In genomic region chr10:62703579-62703978, GRCm38 (mm10) we compare ENCODE assay signal across 27 mouse cellular contexts.
"Had no signal": no experiment of that assay in that cellular context is flagged by ENCODE, and none has a peak within 500 bp of the region (broad histone marks: within the 10 kb centered on the region; RNA-seq: fewer than 3 reads in every experiment).

No protein-coding gene starts in this region.

- H3K4me2 ChIP-seq: heart, embryonic 12.5 days; hindbrain, embryonic 12.5 days; hindbrain, embryonic 14.5 days; intestine, embryonic 15.5 days; limb, embryonic 13.5 days; limb, embryonic 15.5 days; liver, embryonic 12.5 days had no signal

- ATAC-seq: hindbrain, embryonic 16.5 days; inflammation-experienced regulatory T-cells, adult 6 months; intestine, embryonic 15.5 days; intestine, postnatal 0 days; liver, embryonic 12.5 days had no signal

- H3K27ac ChIP-seq: gastrocnemius, adult 2 months; heart, embryonic 10.5 days; hindbrain, embryonic 10.5 days; hindbrain, embryonic 12.5 days; hindbrain, embryonic 14.5 days; intestine, embryonic 15.5 days; limb, embryonic 13.5 days; limb, embryonic 15.5 days; liver, embryonic 12.5 days; liver, embryonic 14.5 days had no signal

- DNase-seq: gastrocnemius, adult 2 months; gastrocnemius, postnatal 10 days; gastrocnemius, postnatal 25 days; heart, adult 18-20 months; heart, postnatal 10 days; heart, postnatal 4 days; kidney, adult 18-20 months; kidney, adult 8-10 months; kidney, postnatal 10 days; kidney, postnatal 25 days; kidney, postnatal 4 days; layer of hippocampus, adult 9-11 months; layer of hippocampus, postnatal 36 days; left cerebral cortex, postnatal 4 days had no signal

- H3K27me3 ChIP-seq: heart, embryonic 12.5 days; hindbrain, embryonic 12.5 days; intestine, embryonic 15.5 days; limb, embryonic 13.5 days; limb, embryonic 15.5 days had no signal

- H3K4me1 ChIP-seq: heart, embryonic 10.5 days; heart, embryonic 12.5 days; hindbrain, embryonic 10.5 days; hindbrain, embryonic 12.5 days; intestine, embryonic 15.5 days; limb, embryonic 13.5 days; limb, embryonic 15.5 days; liver, embryonic 12.5 days had no signal

- H3K9ac ChIP-seq: heart, embryonic 12.5 days; hindbrain, embryonic 12.5 days; hindbrain, embryonic 14.5 days; intestine, embryonic 15.5 days; limb, embryonic 13.5 days; limb, embryonic 15.5 days; liver, embryonic 12.5 days; liver, embryonic 14.5 days had no signal

- H3K36me3 ChIP-seq: heart, embryonic 10.5 days; heart, embryonic 12.5 days; hindbrain, embryonic 10.5 days; hindbrain, embryonic 12.5 days; intestine, embryonic 15.5 days; limb, embryonic 13.5 days; limb, embryonic 15.5 days; liver, embryonic 12.5 days had no signal

- H3K9me3 ChIP-seq: heart, embryonic 10.5 days; heart, embryonic 12.5 days; hindbrain, embryonic 10.5 days; hindbrain, embryonic 12.5 days; intestine, embryonic 15.5 days; limb, embryonic 13.5 days; limb, embryonic 15.5 days; liver, embryonic 12.5 days had no signal

- H3K4me3 ChIP-seq: gastrocnemius, adult 2 months; heart, embryonic 10.5 days; heart, embryonic 12.5 days; hindbrain, embryonic 10.5 days; hindbrain, embryonic 12.5 days; intestine, embryonic 15.5 days; limb, embryonic 13.5 days; limb, embryonic 15.5 days; liver, embryonic 12.5 days had no signal
